Mouse (Mus musculus): ENCODE measurements around the gene Pappa2. TPM values are rescaled to one million over a fixed set of nuclear protein-coding genes. Genes with fewer than 3 reads are reported as not detected.

The Pappa2 gene
- polyA plus RNA-seq, 1 experiment = 0.28 TPM

- TF ChIP-seq POLR2A (IDR thresholded peaks at IDR 0.05; ENCODE audit: control insufficient read depth, low read depth, low read length) (no peak), CTCF (IDR thresholded peaks at IDR 0.05; ENCODE audit: control insufficient read depth, insufficient read depth, insufficient replicate concordance, low read depth, low read length) (no peak)
- H3K4me1 ChIP-seq (ENCODE audit: control insufficient read depth, insufficient read depth, low read length) = no peaks in the 10 kb centered on the region
- no peaks in the 10 kb centered on the region for H3K27me3 ChIP-seq (ENCODE audit: control insufficient read depth, insufficient read depth, low read length)
- no peaks in the 10 kb centered on the region for H3K36me3 ChIP-seq (ENCODE audit: control insufficient read depth, insufficient read depth, low read length)
- H3K27ac ChIP-seq (ENCODE audit: control insufficient read depth, insufficient read depth, low read depth, low read length) = no peak overlapping the region
- no peak overlapping the region for H3K4me3 ChIP-seq (ENCODE audit: control insufficient read depth, low read depth, low read length)
These were observed 39.3 kb downstream of the Pappa2 start for GRCm38 (mm10) chr1:158940966-158941365.

- H3K4me3 ChIP-seq (ENCODE audit: control insufficient read depth, low read depth, low read length) = no peak overlapping the region
- H3K27me3 ChIP-seq (ENCODE audit: control insufficient read depth, insufficient read depth, low read length) = no peaks in the 10 kb centered on the region
- TF ChIP-seq POLR2A (IDR thresholded peaks at IDR 0.05; ENCODE audit: control insufficient read depth, low read depth, low read length) (no peak), CTCF (IDR thresholded peaks at IDR 0.05; ENCODE audit: control insufficient read depth, insufficient read depth, insufficient replicate concordance, low read depth, low read length) (no peak)
- peaks cover 2% of the 10 kb centered on the region; the same call in 1 of the 2 replicates for H3K4me1 ChIP-seq (ENCODE audit: control insufficient read depth, insufficient read depth, low read length)
- H3K27ac ChIP-seq (ENCODE audit: control insufficient read depth, insufficient read depth, low read depth, low read length) = no peak overlapping the region
- H3K36me3 ChIP-seq (ENCODE audit: control insufficient read depth, insufficient read depth, low read length) = no peaks in the 10 kb centered on the region
These were observed 45.8 kb downstream of the Pappa2 start for GRCm38 (mm10) chr1:158934447-158934846.

GRCm38 (mm10) chr1:158931202-158931827, 49.0 kb downstream of the Pappa2 start:
- Histone ChIP-seq H3K4me1 (ENCODE audit: control insufficient read depth, insufficient read depth, low read length) (peaks cover 2% of the 10 kb centered on the region; the same call in 1 of the 2 replicates), H3K4me3 (ENCODE audit: control insufficient read depth, low read depth, low read length) (no peak overlapping the region), H3K27ac (ENCODE audit: control insufficient read depth, insufficient read depth, low read depth, low read length) (no peak overlapping the region), H3K27me3 (ENCODE audit: control insufficient read depth, insufficient read depth, low read length) (no peaks in the 10 kb centered on the region), H3K36me3 (ENCODE audit: control insufficient read depth, insufficient read depth, low read length) (no peaks in the 10 kb centered on the region)
- TF ChIP-seq CTCF (IDR thresholded peaks at IDR 0.05; ENCODE audit: control insufficient read depth, insufficient read depth, insufficient replicate concordance, low read depth, low read length) = no peak

GRCm38 (mm10) chr1:158929369-158929768, 50.9 kb downstream of the Pappa2 start:
- TF ChIP-seq POLR2A (IDR thresholded peaks at IDR 0.05; ENCODE audit: control insufficient read depth, low read depth, low read length) = no peak
- TF ChIP-seq CTCF (IDR thresholded peaks at IDR 0.05; ENCODE audit: control insufficient read depth, insufficient read depth, insufficient replicate concordance, low read depth, low read length) = no peak
- Histone ChIP-seq H3K27ac (ENCODE audit: control insufficient read depth, insufficient read depth, low read depth, low read length) (no peak overlapping the region), H3K4me3 (ENCODE audit: control insufficient read depth, low read depth, low read length) (no peak overlapping the region), H3K36me3 (ENCODE audit: control insufficient read depth, insufficient read depth, low read length) (no peaks in the 10 kb centered on the region), H3K4me1 (ENCODE audit: control insufficient read depth, insufficient read depth, low read length) (no peaks in the 10 kb centered on the region), H3K27me3 (ENCODE audit: control insufficient read depth, insufficient read depth, low read length) (no peaks in the 10 kb centered on the region)

- no peak overlapping the region for H3K27ac ChIP-seq (ENCODE audit: control insufficient read depth, insufficient read depth, low read depth, low read length)
- TF ChIP-seq POLR2A (IDR thresholded peaks at IDR 0.05; ENCODE audit: control insufficient read depth, low read depth, low read length) = no peak
- no peak overlapping the region for H3K4me3 ChIP-seq (ENCODE audit: control insufficient read depth, low read depth, low read length)
- no peaks in the 10 kb centered on the region for H3K36me3 ChIP-seq (ENCODE audit: control insufficient read depth, insufficient read depth, low read length)
- no peaks in the 10 kb centered on the region for H3K4me1 ChIP-seq (ENCODE audit: control insufficient read depth, insufficient read depth, low read length)
- no peaks in the 10 kb centered on the region for H3K27me3 ChIP-seq (ENCODE audit: control insufficient read depth, insufficient read depth, low read length)
These were observed 59.8 kb downstream of the Pappa2 start for GRCm38 (mm10) chr1:158920451-158920850.

GRCm38 (mm10) chr1:158918890-158919289, 61.4 kb downstream of the Pappa2 start:
- no peak overlapping the region for H3K4me3 ChIP-seq (ENCODE audit: control insufficient read depth, low read depth, low read length)
- no peaks in the 10 kb centered on the region for H3K27me3 ChIP-seq (ENCODE audit: control insufficient read depth, insufficient read depth, low read length)
- TF ChIP-seq POLR2A (IDR thresholded peaks at IDR 0.05; ENCODE audit: control insufficient read depth, low read depth, low read length) = no peak
- no peak for TF ChIP-seq CTCF (IDR thresholded peaks at IDR 0.05; ENCODE audit: control insufficient read depth, insufficient read depth, insufficient replicate concordance, low read depth, low read length)
- no peaks in the 10 kb centered on the region for H3K36me3 ChIP-seq (ENCODE audit: control insufficient read depth, insufficient read depth, low read length)
- no peaks in the 10 kb centered on the region for H3K4me1 ChIP-seq (ENCODE audit: control insufficient read depth, insufficient read depth, low read length)
- no peak overlapping the region for H3K27ac ChIP-seq (ENCODE audit: control insufficient read depth, insufficient read depth, low read depth, low read length)

GRCm38 (mm10) chr1:158917067-158917466, 63.2 kb downstream of the Pappa2 start:
- no peak for TF ChIP-seq POLR2A (IDR thresholded peaks at IDR 0.05; ENCODE audit: control insufficient read depth, low read depth, low read length)
- no peak for TF ChIP-seq CTCF (IDR thresholded peaks at IDR 0.05; ENCODE audit: control insufficient read depth, insufficient read depth, insufficient replicate concordance, low read depth, low read length)
- Histone ChIP-seq H3K36me3 (ENCODE audit: control insufficient read depth, insufficient read depth, low read length) (no peaks in the 10 kb centered on the region), H3K27ac (ENCODE audit: control insufficient read depth, insufficient read depth, low read depth, low read length) (no peak overlapping the region)

GRCm38 (mm10) chr1:158915592-158915991, 64.7 kb downstream of the Pappa2 start:
- no peak overlapping the region for H3K27ac ChIP-seq (ENCODE audit: control insufficient read depth, insufficient read depth, low read depth, low read length)
- H3K27me3 ChIP-seq (ENCODE audit: control insufficient read depth, insufficient read depth, low read length) = no peaks in the 10 kb centered on the region
- H3K36me3 ChIP-seq (ENCODE audit: control insufficient read depth, insufficient read depth, low read length) = no peaks in the 10 kb centered on the region
- TF ChIP-seq CTCF (IDR thresholded peaks at IDR 0.05; ENCODE audit: control insufficient read depth, insufficient read depth, insufficient replicate concordance, low read depth, low read length) (no peak), POLR2A (IDR thresholded peaks at IDR 0.05; ENCODE audit: control insufficient read depth, low read depth, low read length) (no peak)
- H3K4me3 ChIP-seq (ENCODE audit: control insufficient read depth, low read depth, low read length) = no peak overlapping the region
- no peaks in the 10 kb centered on the region for H3K4me1 ChIP-seq (ENCODE audit: control insufficient read depth, insufficient read depth, low read length)

More at GRCm38 (mm10) chr1:158917067-158917466, 63.2 kb downstream of the Pappa2 start:
- Histone ChIP-seq H3K27me3 (ENCODE audit: control insufficient read depth, insufficient read depth, low read length) (no peaks in the 10 kb centered on the region), H3K4me1 (ENCODE audit: control insufficient read depth, insufficient read depth, low read length) (no peaks in the 10 kb centered on the region), H3K4me3 (ENCODE audit: control insufficient read depth, low read depth, low read length) (no peak overlapping the region)

All from testis, adult 2 months (tissue).